Mouse (Mus musculus) embryonic stem cell, embryonic (primary cell): ENCODE measurements at regions not wholly inside any gene's neighbourhood (a gene's known extent, or its start where the extent isn't known, plus 50 kb on each side); places are given as distances from the start of the nearest gene placed in this dataset.

Experiments
- CTCF ChIA-PET, 4 experiments: fragments of 300-600 bp in 2 of 4; fragments of 350-600 bp in 2 of 4; sonication (Branson Sonifier 250); formaldehyde crosslinking; loops; one replicate each; lab custom pipeline; 2022; ENCODE audit warnings: inconsistent platforms in 2 of 4; lab: Charles Lee
- POLR2A ChIA-PET, 4 experiments: fragments of 300-600 bp in 2 of 4; fragments of 350-600 bp in 2 of 4; sonication (Branson Sonifier 250); formaldehyde crosslinking; loops; one replicate each; lab custom pipeline; 2022; ENCODE audit warnings: antibody characterized with exemption in 4 of 4, inconsistent platforms in 1 of 4; lab: Charles Lee

DNA sequence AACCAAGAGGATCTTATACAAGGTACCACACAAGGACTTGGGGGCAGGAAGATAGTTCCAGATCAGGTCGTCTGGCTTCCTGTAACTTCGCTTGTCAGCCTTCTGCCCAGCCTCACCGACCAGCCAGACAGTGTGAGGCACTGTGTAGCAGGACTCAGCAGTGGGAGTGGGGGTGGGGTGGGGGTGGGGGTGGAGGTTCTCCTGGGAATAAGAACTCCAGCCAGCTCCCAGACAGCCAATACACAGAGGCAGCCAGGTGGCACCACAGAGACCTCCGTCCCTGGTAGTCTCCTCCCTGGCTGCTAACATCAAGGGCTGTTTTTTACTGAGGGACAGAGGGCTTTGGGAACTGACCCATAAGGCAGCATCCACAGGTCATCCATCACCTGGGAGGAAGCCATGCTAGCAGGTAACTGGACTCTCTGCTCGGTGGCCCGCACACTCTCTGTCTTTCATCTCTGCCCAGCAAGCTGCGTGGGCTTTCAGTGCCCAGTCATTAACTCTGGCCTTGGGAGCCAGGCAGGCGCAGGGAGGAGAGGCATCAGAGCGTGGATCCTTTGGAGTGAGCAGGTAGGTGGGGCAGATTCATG, 60.3 kb upstream of the Wnt4 start:
- ChIA-PET POLR2A (no interaction called here), CTCF (no interaction called here)

DNA sequence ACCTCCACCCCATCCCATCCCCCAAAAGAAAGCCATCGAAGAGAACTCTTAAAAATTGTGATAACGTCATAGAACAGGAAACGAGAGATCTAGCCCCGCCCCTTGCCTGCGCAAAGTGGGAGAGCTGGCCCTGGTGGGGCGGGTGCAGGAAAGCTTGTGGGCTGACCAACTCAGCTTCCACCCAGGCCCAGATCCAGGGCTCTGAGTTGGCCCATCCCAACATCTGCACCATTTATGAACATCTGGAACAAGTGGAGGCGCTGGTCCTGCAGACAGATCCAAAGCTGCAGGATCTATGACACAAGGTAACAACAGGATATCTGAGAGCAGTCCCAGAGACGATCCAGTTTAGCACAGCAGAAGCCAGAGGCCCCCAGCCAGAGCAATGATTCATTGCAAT, 62.7 kb upstream of the Wnt4 start:
- ChIA-PET POLR2A (no interaction called here), CTCF (interaction anchor here in 2 of 4 experiments (0.6 to 1.0 kb wide), 3 partner anchors 13 to 74 kb away, joined by 3 to 4 read pairs (median 3); no protein-coding TSS in a partner anchor)

DNA sequence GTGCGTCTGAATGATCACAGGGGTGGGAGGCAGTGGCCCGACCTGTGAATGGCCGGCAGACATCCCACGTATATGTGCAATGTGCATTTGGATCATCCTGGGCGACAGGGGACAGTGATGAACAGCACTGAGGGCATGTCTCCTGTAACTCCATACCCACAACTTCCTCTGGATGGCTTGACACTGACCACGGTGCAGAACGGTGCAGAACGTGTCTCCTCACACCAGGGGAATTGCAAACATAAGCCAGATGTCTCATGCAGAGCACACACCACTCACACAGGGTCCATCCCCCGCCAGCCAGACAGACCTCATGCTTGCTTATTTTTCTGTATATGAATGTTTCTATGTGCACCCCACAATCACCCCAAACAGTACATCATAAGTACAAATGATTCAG, 64.4 kb upstream of the Wnt4 start:
- CTCF ChIA-PET = interaction anchor here in 2 of 4 experiments (0.6 to 1.2 kb wide), 2 partner anchors 48 to 339 kb away, joined by 3 to 4 read pairs; no protein-coding TSS in a partner anchor
- POLR2A ChIA-PET = interaction anchor here in 1 of 4 experiments (0.5 kb wide), 1 partner anchor 16 kb away, joined by 3 read pairs; no protein-coding TSS in a partner anchor

DNA sequence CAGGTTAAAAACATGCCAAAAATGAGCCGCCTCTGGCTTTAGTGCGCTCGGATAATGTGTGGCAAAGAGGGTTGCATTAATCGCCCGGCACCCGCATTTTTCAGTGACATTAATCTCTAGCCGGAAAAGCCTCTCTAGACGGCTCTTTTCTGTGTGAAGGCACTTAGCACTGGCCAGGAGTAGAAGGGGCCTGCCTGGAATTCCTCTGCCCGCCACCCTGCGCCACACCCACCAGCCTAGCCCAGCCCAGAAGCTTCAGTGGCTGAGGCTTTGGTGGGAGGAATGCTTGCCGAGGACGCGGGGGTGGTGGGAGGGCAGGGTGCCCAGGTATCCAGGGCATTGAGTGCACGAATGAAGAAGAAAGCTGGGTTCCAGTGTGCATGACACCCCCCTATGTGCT, 65.2 kb upstream of the Wnt4 start:
- CTCF ChIA-PET = interaction anchor here in 2 of 4 experiments (0.6 to 1.2 kb wide), 2 partner anchors 47 to 338 kb away, joined by 3 to 4 read pairs; no protein-coding TSS in a partner anchor
- POLR2A ChIA-PET = no interaction called here

- CTCF ChIA-PET = interaction anchor here in 1 of 4 experiments (1.2 kb wide), 1 partner anchor 47 kb away, joined by 3 read pairs; no protein-coding TSS in a partner anchor
- POLR2A ChIA-PET = no interaction called here
These were observed 66.0 kb upstream of the Wnt4 start for GRCm38 (mm10) chr4:137211288-137211687.

- ChIA-PET POLR2A (interaction anchor here in 1 of 4 experiments (1.0 kb wide), 1 partner anchor 12 kb away, joined by 3 read pairs; no protein-coding TSS in a partner anchor), CTCF (interaction anchor here in 2 of 4 experiments (0.6 kb wide), 2 partner anchors 302 to 645 kb away, joined by 3 to 19 read pairs; no protein-coding TSS in a partner anchor)
These were observed 66.8 kb upstream of the Wnt4 start for GRCm38 (mm10) chr4:137210525-137210924.

- POLR2A ChIA-PET = no interaction called here
- CTCF ChIA-PET = no interaction called here
These were observed 76.3 kb upstream of the Wnt4 start for GRCm38 (mm10) chr4:137200968-137201367.

DNA sequence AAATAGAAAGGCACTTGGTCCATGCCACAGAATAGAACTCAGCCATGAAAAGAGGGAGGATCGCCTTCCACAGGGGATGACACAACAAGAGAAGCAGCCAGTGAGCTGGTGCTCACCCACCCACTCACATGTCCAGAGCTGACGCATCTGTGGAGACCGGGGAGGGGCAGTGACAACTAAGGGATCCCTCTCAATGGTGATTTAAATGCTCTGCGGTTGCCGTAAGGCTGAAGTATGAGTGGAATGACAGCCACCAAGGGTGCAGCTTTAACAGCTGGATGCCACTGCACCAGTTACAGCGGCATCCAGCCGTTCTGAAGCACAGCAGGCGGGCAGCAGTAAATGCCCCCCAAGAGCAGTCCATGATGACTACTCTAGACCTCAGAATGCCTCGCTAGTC, 76.9 kb upstream of the Wnt4 start:
- ChIA-PET CTCF (no interaction called here), POLR2A (no interaction called here)

- CTCF ChIA-PET = interaction anchor here in 3 of 4 experiments (0.6 to 0.7 kb wide), 3 partner anchors 50 to 1238 kb away, joined by 3 read pairs; no protein-coding TSS in a partner anchor
These were observed 80.8 kb upstream of the Wnt4 start for GRCm38 (mm10) chr4:137196491-137196974.

GRCm38 (mm10) chr4:137194106-137194505, 83.2 kb upstream of the Wnt4 start:
- ChIA-PET POLR2A (no interaction called here), CTCF (interaction anchor here in 2 of 4 experiments (0.6 kb wide), 2 partner anchors 528 to 1291 kb away, joined by 3 to 4 read pairs; no protein-coding TSS in a partner anchor)

More at GRCm38 (mm10) chr4:137196491-137196974, 80.8 kb upstream of the Wnt4 start:
- POLR2A ChIA-PET = interaction anchor here in 1 of 4 experiments (0.7 kb wide), 1 partner anchor 17 kb away, joined by 3 read pairs; no protein-coding TSS in a partner anchor

GRCm38 (mm10) chr4:137190625-137191024, 86.7 kb upstream of the Wnt4 start:
- CTCF ChIA-PET = no interaction called here
- POLR2A ChIA-PET = no interaction called here

DNA sequence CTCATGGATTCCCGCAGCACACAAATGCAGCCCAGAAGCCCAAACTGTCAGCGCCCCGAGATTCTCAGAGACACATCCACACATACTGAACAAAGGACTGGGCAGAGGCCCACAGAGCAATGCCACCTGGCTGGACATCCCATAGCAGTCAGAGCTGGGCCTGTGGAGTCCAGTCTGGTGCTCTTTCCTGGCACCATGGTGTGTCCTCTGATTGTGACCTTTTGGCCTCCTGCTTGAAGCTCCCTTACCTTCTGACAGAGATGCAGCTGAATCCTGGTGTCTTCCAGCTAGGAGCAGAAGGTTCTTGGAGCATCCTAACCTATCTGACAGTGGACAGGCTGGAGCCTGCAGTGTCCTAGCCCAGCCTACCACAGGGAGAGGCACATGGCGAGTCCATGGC, 87.5 kb upstream of the Wnt4 start:
- ChIA-PET CTCF (no interaction called here), POLR2A (interaction anchor here in 1 of 4 experiments (0.6 kb wide), 1 partner anchor 124 kb away, joined by 5 read pairs; no protein-coding TSS in a partner anchor)

DNA sequence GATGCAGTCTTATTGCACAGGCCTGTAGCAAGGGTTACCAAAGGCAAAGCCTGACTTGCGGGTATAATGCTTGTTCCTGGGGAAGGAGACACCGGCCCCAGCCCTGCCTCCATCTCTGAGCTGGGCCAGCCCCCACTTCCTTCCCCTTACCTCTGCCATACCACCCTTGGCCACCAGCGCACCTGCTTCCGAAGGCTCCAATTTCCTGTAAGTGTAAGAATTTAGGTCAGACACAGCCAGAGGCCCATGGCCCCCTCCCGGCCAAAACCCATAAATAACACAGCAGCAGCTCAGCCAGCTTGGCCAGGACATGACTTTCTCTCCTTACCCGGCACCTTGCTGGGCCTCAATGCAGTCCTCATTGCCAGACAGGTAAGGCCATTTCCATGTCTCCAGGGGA, 88.2 kb upstream of the Wnt4 start:
- ChIA-PET CTCF (no interaction called here), POLR2A (interaction anchor here in 2 of 4 experiments (0.6 kb wide), 2 partner anchors 125 to 1868 kb away, joined by 3 to 5 read pairs; no protein-coding TSS in a partner anchor)

DNA sequence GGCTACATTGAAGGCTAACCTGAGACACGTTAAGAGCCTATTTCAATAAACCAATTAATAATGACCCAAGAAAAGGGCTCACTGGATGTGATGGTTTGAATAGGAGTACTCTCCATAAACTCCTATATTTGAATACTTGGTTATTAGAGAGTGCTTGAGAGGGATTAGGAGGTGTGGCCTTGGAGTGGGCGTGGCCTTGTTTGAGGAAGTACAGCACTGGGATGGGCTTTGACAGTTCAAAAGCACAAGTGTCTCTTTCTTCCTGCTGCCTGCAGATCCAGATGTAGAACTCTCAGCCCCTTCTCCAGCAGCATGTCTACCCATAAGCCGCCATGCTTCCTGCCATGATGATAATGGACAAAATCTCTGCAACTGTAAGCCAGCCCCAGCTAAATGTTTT, 89.7 kb upstream of the Wnt4 start:
- POLR2A ChIA-PET = no interaction called here
- CTCF ChIA-PET = interaction anchor here in 1 of 4 experiments (0.9 kb wide), 1 partner anchor 24 kb away, joined by 3 read pairs; no protein-coding TSS in a partner anchor

DNA sequence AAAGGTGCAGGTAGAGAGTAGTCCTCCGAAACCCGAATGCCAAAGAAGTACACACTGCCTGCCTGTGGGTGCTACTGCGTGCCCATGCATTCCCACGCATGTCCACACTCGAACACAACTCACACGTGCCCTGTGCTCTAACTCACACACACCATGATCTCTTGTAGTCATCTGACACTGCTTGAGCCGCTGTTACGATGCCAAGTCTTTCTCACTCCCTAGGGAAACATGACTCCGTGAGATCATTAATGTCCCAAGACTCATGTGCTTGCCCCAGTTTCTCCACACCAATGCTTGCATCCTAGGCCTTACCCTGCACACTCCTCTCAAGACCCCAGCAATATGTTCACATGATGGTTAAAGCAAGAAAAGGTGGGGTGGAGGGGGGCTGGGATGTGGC, 90.2 kb upstream of the Wnt4 start:
- POLR2A ChIA-PET = no interaction called here
- CTCF ChIA-PET = interaction anchor here in 1 of 4 experiments (0.6 kb wide), 1 partner anchor 767 kb away, joined by 3 read pairs; no protein-coding TSS in a partner anchor

GRCm38 (mm10) chr4:137185001-137185400, 92.3 kb upstream of the Wnt4 start:
- POLR2A ChIA-PET = interaction anchor here in 1 of 4 experiments (0.5 kb wide), 1 partner anchor 129 kb away, joined by 3 read pairs; no protein-coding TSS in a partner anchor
- CTCF ChIA-PET = interaction anchor here in 1 of 4 experiments (1.3 kb wide), 1 partner anchor 21 kb away, joined by 5 read pairs; no protein-coding TSS in a partner anchor

- POLR2A ChIA-PET = no interaction called here
- CTCF ChIA-PET = interaction anchor here in 2 of 4 experiments (1.1 to 1.5 kb wide), 3 partner anchors 18 to 260 kb away, joined by 3 to 5 read pairs (median 3); no protein-coding TSS in a partner anchor
These were observed 94.0 kb upstream of the Wnt4 start for GRCm38 (mm10) chr4:137183181-137183850.

DNA sequence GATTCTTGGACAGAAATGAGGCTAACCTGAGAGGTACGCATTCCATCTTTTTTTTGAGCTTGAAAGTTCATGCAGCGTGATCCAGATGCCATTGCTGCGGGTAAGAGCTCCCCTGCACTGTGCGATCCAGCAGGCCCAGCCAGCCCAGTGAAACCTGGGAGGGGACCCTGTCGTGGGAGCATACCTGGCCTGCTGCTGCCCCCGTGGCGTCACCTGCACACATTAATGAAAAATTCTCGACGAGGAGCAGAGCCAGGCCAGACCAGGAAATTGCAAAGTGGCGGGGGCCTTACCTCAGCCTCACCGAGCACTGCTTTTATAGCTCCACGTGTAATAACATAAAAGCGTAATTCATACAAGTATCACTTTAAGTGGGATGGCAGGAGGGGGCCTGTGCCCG, 94.7 kb upstream of the Wnt4 start:
- POLR2A ChIA-PET = interaction anchor here in 1 of 4 experiments (0.7 kb wide), 1 partner anchor 15 kb away, joined by 4 read pairs; no protein-coding TSS in a partner anchor
- CTCF ChIA-PET = interaction anchor here in 2 of 4 experiments (0.7 to 2.4 kb wide), 5 partner anchors 18 to 261 kb away, joined by 3 to 7 read pairs (median 3); no protein-coding TSS in a partner anchor

DNA sequence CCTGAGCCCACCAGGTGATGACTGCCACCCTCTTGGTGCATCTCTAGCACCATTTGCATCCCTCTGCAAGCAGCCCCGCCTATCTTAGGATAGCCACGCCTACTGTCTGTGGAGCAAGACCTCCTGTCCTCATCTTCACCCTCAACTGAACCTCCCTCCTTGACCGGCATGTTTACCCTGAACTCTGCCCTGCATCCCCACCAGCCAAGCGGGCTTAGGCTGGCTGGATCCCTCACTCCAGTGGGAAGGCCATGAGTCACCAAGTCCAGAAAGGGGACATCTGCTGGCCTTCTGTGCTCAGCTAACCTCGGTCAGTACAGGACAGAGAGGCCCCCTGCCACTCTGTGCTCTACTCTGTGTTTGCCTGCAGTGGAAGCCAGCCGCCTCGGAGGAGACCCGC, 96.0 kb upstream of the Wnt4 start:
- POLR2A ChIA-PET = no interaction called here
- CTCF ChIA-PET = interaction anchor here in 1 of 4 experiments (2.4 kb wide), 1 partner anchor 17 kb away, joined by 7 read pairs; no protein-coding TSS in a partner anchor
